ENCODE assay signal across 23 mouse cellular contexts in the genomic region with DNA sequence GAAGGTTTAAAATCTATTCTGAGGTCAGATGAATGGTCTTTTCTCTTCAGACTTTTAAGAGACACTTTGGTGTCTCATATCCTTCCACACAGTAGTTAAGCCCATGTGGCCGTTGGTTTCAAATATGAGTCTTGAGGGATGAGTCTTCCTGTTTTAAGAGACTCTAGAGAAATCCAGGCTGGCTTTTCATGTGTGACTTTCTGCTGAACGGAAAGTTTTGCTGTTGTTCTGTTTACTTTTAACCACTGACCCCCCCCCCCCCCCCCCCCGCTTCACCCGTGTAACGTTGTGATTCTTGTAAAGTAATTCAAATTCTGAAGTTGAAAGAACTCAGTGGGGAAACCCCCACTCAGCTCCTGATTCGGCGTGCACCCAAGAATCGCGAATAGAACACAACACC.
DNase-seq lines count a peak whose midpoint lies in the region; ATAC-seq and TF ChIP-seq lines count a peak whose summit lies in the region.
"Had no signal": no experiment of that assay in that cellular context is flagged by ENCODE, and none has a peak within 500 bp of the region (broad histone marks: within the 10 kb centered on the region; RNA-seq: fewer than 3 reads in every experiment).

No protein-coding gene starts in this region.

- no peaks in the 10 kb centered on the region for H3K36me3 ChIP-seq in thymus, adult 2 months (ENCODE audit: control insufficient read depth, insufficient read depth, low read length)
- no peaks in the 10 kb centered on the region for H3K36me3 ChIP-seq in ES-E14 (ENCODE audit: control insufficient read depth, insufficient read depth, low read length, poor library complexity, severe bottlenecking)
- no peaks in the 10 kb centered on the region for H3K36me3 ChIP-seq in forebrain, embryonic 14.5 days (ENCODE audit: control insufficient read depth, insufficient read depth, low read length)
- H3K36me3 ChIP-seq: embryonic facial prominence, embryonic 15.5 days; forebrain, embryonic 10.5 days; forebrain, embryonic 15.5 days; heart, embryonic 10.5 days; heart, embryonic 15.5 days; hindbrain, embryonic 10.5 days; intestine, embryonic 15.5 days had no signal

- H3K27me3 ChIP-seq in thymus, adult 2 months (ENCODE audit: control insufficient read depth, insufficient read depth, low read length), result no peaks in the 10 kb centered on the region
- H3K27me3 ChIP-seq in forebrain, embryonic 14.5 days (replicated peaks; ENCODE audit: control insufficient read depth, insufficient read depth, low read length), result no peaks in the 10 kb centered on the region
- H3K27me3 ChIP-seq: embryonic facial prominence, embryonic 15.5 days; forebrain, embryonic 15.5 days; heart, embryonic 15.5 days; intestine, embryonic 15.5 days had no signal

- H3K4me1 ChIP-seq in thymus, adult 2 months (replicated peaks; ENCODE audit: control insufficient read depth, insufficient read depth, low read length), result peaks cover 46% of the 10 kb centered on the region
- peaks cover 6 to 19% of the 10 kb centered on the region in 2 experiments; a peak in 3 of 4 replicates for H3K4me1 ChIP-seq in ES-E14 (ENCODE audit: control insufficient read depth in 2 of 2, insufficient read depth in 2 of 2, low read length in 2 of 2, poor library complexity in 1 of 2)
- H3K4me1 ChIP-seq in forebrain, embryonic 14.5 days (ENCODE audit: control insufficient read depth, insufficient read depth, low read length), result no peaks in the 10 kb centered on the region

- ATAC-seq in forebrain, embryonic 14.5 days, result no peak
- ATAC-seq: forebrain, embryonic 15.5 days; hindbrain, embryonic 16.5 days; intestine, embryonic 15.5 days had no signal

- no peak overlapping the region for H3K4me3 ChIP-seq in thymus, adult 2 months (ENCODE audit: control insufficient read depth, insufficient read depth, low read length)
- no peak overlapping the region for H3K4me3 ChIP-seq in ES-E14 (ENCODE audit: insufficient read depth in 1 of 2, low read depth in 1 of 2, low read length in 2 of 2, poor library complexity in 1 of 2, severe bottlenecking in 1 of 2)
- H3K4me3 ChIP-seq in forebrain, embryonic 14.5 days (ENCODE audit: low read depth, low read length), result no peak overlapping the region
- H3K4me3 ChIP-seq: embryonic facial prominence, embryonic 15.5 days; erythroblast, embryonic 14.5 days; forebrain, embryonic 10.5 days; forebrain, embryonic 15.5 days; heart, embryonic 10.5 days; heart, embryonic 15.5 days; hindbrain, embryonic 10.5 days; intestine, embryonic 15.5 days had no signal

- in situ Hi-C loops in ES-E14 (cut with MboI; ENCODE audit: low sequenced_read_pairs in 2 of 2, unreplicated experiment in 2 of 2), result no loop called here

- no peaks in the 10 kb centered on the region for H3K9me3 ChIP-seq in ES-E14 (ENCODE audit: control insufficient read depth, insufficient read depth, low read depth, low read length)
- no peaks in the 10 kb centered on the region for H3K9me3 ChIP-seq in forebrain, embryonic 14.5 days (replicated peaks; ENCODE audit: control insufficient read depth, low read length)
- H3K9me3 ChIP-seq: embryonic facial prominence, embryonic 15.5 days; forebrain, embryonic 10.5 days; forebrain, embryonic 15.5 days; heart, embryonic 10.5 days; heart, embryonic 15.5 days; hindbrain, embryonic 10.5 days; intestine, embryonic 15.5 days had no signal

- no peak for DNase-seq in thymus, adult 2 months
- no peak for DNase-seq in thymus, adult 18-20 months
- DNase-seq in CD4-positive, CD25-positive, alpha-beta regulatory T cell, adult 2 months (ENCODE audit: low read depth, low spot score), result peak; percentile 63
- DNase-seq in ES-E14 (ENCODE audit: low read depth, low spot score), result no peak
- peak; percentile 49 for DNase-seq in naive thymus-derived CD4-positive, alpha-beta T cell, adult 2 months (ENCODE audit: low read depth)
- DNase-seq in forebrain, embryonic 14.5 days (ENCODE audit: low spot score), result no peak
- no peak for DNase-seq in kidney, postnatal 36 days
- DNase-seq: adrenal gland, adult 8-10 months; adrenal gland, postnatal 36 days; cerebellum, adult 2 months; cerebellum, postnatal 14 days; embryo, embryonic 11 days; gastrocnemius, postnatal 10 days; heart, adult 18-20 months had no signal

- peak overlapping the region; percentile 99 for H3K27ac ChIP-seq in thymus, adult 2 months (ENCODE audit: control insufficient read depth, insufficient read depth, low read length)
- peak overlapping the region; percentile 79; the same call in 1 of the 2 replicates for H3K27ac ChIP-seq in ES-E14 (ENCODE audit: insufficient read depth, low read depth, low read length, poor library complexity, severe bottlenecking)
- no peak overlapping the region for H3K27ac ChIP-seq in forebrain, embryonic 14.5 days (ENCODE audit: low read depth, low read length)
- H3K27ac ChIP-seq: embryonic facial prominence, embryonic 15.5 days; forebrain, embryonic 15.5 days; heart, embryonic 10.5 days; hindbrain, embryonic 10.5 days; intestine, embryonic 15.5 days had no signal

- no peak for TF ChIP-seq CTCF in thymus, adult 2 months (IDR thresholded peaks at IDR 0.05; ENCODE audit: borderline replicate concordance, control insufficient read depth, extremely low read depth, insufficient read depth, low read length, poor library complexity)

- WGBS in thymus, adult 2 months, result 54% methylated on average over 9 of the region's 9 CpGs
- WGBS in forebrain, embryonic 14.5 days, result 80% methylated on average over 9 of the region's 9 CpGs

- no peak for TF ChIP-seq POLR2A in thymus, adult 2 months (IDR thresholded peaks at IDR 0.05; ENCODE audit: control insufficient read depth, extremely low read depth, insufficient read depth, low read length, poor library complexity)

- H3K4me2 ChIP-seq in forebrain, embryonic 14.5 days (ENCODE audit: low read length), result no peak overlapping the region
- H3K4me2 ChIP-seq: embryonic facial prominence, embryonic 15.5 days; forebrain, embryonic 15.5 days; heart, embryonic 15.5 days; intestine, embryonic 15.5 days had no signal

- H3K9ac ChIP-seq in ES-E14 (ENCODE audit: insufficient read depth, low read depth, low read length, poor library complexity, severe bottlenecking), result 0 out of 2 replicates have a peak overlapping the region, but pooled peaks have one; percentile 10
- H3K9ac ChIP-seq in forebrain, embryonic 14.5 days (ENCODE audit: low read length), result no peak overlapping the region
- H3K9ac ChIP-seq: embryonic facial prominence, embryonic 15.5 days; forebrain, embryonic 15.5 days; heart, embryonic 15.5 days; intestine, embryonic 15.5 days had no signal

TF ChIP-seq in ES-E14, 5 proteins besides CTCF, POLR2A, EP300 and RAD21:
- no peak for TF ChIP-seq ZNF384 (IDR thresholded peaks at IDR 0.05; ENCODE audit: low read depth, low read length)

Comparison
In these comparisons a context has a peak if more than half of its experiments do, and no peak if none do; other contexts are left out.
1. DNase-seq: peak in CD4-positive, CD25-positive, alpha-beta regulatory T cell, adult 2 months (single experiment) and naive thymus-derived CD4-positive, alpha-beta T cell, adult 2 months (single experiment); none in thymus, adult 2 months (single experiment), thymus, adult 18-20 months (0 of 2), ES-E14 (single experiment), forebrain, embryonic 14.5 days (single experiment) and kidney, postnatal 36 days (0 of 2).